Mouse (Mus musculus) adrenal gland, postnatal 25 days (tissue): ENCODE data around the gene Skida1. TPM values are rescaled to one million over a fixed set of nuclear protein-coding genes. Genes with fewer than 3 reads are reported as not detected.
A peak's percentile ranks its signal among the peaks of the same experiment; 100 is the strongest.

ENCODE experiments used
- DNase-seq: peaks from one replicate; pipeline ENCODE4 v3.0.0; 2021; ENCODE audit warnings: mixed read lengths
- total RNA-seq: library from RNA; stranded (reverse); gene quantifications from 2 replicates; pipeline ENCODE4 v1.2.3, GENCODE M21; 2021

Skida1 gene
- total RNA-seq, 1 experiment from 2014 or later: 4.2 TPM

DNA sequence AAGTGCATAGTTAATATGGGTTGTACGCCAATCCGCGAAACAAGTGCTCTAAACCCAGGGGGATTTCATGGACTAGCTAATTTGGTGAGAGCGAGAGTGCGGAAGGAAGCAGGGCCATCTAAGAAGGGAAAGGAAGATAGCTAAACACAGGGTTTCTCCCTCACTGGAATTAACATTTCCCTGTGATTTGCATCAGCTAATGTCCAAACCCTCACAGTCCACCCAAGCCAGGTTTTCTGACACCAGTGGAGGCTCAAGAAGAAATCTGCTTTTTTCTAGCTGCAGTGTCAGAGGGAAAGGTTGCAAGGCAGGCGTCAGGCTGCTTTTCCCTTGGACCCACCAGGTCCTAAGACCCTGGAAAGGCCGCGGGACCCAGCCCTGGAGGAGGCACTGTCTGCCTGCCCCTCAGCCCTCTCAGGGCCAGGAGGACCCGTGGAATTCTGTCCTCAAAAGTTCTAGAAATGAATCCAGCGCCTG lies 9.9 kb downstream of the Skida1 start:
- DNase-seq: no peak

GRCm38 (mm10) chr2:18038141-18038752 lies 10.6 kb downstream of the Skida1 start:
- DNase-seq: no peak

DNA sequence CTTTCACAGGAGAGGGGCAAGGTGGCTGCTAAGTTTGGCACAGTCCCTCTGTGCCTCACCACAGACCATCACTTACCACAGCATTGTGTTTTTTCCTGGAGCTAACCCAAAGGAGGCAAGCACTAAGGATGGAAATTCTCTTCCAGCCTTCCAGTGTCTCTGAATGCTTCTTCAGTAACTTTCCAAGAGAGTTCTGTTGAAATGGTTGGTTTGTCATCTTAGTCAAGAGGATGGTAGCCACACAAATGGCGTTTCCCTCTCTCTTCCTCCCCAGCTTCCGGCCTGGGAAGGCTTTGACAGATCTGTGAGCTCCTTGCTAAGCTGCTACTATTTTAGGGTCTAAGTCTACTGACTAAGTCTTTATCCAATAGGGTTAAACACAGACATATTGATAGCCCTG lies 11.4 kb downstream of the Skida1 start, which contains the start of gene A930004D18Rik:
Gene A930004D18Rik (minus strand): TSS at position 247 of the 400 bp plus-strand sequence.
- DNase-seq: no peak

DNA sequence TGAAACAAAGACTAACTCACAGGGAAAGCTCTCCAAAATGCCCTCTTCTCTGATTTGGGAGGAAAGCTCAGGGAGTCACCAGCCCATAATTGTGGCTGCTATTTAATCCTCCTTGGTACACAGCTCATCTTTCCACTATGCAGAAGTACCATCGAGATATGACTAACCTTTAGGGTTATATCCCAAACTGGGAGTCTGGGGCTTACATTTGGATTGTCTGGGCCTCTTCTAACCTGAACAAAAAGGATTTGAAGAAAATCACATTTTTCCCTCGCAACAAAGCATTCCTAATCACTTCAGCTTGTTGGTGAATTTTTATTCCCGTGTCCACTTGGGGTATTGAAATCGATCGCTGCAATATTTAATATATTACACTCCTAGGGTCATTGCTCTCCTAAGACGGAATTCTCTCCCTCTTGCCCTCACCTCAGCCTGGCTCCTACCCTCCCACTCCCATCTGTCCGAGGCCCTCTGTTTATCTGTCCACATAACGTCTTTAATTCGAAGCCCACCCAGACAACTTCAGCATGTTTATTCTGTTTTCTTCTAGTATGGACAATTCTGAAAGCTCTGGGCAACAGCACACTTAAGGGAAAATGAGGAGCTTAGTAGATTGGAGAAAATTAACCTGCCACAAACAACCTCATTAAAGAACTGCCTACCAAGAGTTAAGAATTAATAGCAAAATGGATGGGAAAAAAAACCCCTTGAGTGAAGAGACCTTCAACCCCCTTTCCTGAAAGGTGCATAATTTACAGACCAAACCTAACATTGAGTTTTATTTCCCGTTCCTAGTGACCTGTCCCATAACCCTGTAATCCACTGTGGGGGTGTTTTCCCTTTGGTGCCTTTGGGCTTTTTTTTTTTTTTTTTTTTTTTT lies 14.2 kb downstream of the Skida1 start:
- no peak for DNase-seq

DNA sequence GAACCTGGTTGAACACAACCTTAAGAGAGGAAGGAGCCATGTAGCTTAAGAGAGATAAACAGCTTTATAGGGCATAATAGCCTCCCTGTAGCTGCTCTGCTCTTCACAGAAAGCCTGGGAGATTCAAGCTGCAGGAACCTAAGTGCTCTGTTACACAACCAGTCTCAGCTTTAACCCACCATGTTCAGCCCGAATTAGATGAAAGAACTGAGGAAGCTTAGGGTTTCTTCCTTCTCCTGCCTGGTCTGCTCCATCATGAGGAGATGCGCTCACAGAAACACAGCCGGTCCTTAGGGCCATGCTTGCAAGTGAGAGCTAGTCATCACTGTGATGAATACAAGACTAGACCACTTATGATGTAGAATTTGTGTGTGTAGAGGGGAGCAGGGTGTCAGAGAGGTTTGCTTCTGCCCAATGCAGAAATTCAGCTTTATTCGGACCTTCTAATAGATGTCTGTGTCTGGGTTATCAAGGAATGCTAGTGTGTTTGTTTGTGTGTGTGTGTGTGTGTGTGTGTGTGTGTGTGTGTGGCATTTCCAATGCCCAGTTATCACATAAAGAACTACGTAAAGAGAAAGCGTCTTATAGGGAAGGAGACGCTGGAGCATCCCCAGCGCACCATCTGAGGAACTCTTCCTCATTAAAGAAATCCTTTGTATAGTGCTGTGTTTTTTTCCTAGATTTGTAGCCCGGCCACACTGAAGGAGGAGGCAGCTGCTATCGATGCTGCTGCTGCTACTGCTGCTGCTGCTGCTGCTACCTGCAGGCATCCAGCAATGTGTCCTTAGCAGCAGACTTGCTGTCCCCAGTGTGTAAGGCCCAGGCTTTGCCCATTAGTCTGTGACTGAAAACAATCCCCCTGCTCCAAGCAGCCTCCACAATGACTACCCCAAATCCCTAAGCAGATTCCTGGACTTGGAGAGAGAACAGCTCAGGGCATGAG lies 15.4 kb downstream of the Skida1 start:
- no peak for DNase-seq

DNA sequence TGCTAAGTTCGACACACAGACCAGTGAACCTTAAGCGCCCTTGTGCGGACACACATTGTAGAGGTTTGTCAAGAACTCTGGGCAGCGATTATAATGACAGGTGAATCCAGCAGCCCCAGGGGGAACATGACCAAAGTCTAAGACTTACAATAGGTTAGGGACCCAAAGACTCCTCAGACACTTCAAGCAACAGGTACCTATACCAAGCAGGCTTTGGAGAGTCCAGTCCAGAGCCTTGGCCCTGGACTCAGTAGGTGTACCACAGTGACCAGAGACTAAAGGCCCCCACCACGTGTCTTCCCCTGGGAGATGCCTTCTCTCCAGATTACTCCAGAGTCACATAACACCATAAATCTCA lies 16.3 kb downstream of the Skida1 start:
- no peak for DNase-seq

GRCm38 (mm10) chr2:18031831-18032537 lies 16.9 kb downstream of the Skida1 start:
- peak; percentile 53 for DNase-seq

DNA sequence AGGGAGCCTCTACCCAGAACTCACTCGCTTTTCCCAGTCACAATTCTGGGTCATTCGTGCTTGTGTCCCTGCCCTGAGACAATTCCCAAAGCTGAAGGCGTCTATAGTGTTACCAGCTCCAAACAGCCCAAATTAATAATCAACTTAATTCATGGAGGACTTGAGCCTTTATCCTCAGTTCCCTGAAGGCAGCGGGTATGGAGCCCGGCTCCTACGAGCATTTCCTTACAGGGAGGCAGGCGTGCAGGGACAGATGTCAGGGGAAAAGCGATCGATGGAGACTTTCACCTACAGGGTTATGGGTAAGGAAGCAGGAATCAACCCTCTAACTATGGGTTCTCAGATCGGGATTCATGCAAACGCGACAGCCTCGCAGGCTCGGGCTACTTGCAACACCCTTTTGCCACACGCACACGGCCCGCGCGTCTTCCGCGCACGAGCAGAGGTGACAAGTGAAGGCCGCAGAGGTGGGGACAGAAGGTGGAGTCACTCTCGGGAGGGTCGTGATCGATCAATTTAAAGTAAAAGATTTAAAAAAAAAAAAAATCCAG lies 17.5 kb downstream of the Skida1 start:
- peak; percentile 40 for DNase-seq

- DNase-seq: no peak
Observed at GRCm38 (mm10) chr2:18030581-18030980, 18.3 kb downstream of the Skida1 start.

GRCm38 (mm10) chr2:18029656-18030055 lies 19.2 kb downstream of the Skida1 start:
- DNase-seq: no peak

GRCm38 (mm10) chr2:18028140-18029021 lies 20.5 kb downstream of the Skida1 start:
- peak; percentile 97 for DNase-seq

- peak; percentile 95 for DNase-seq
Observed at GRCm38 (mm10) chr2:18027448-18028139, 21.3 kb downstream of the Skida1 start.

GRCm38 (mm10) chr2:18026116-18026947 lies 22.5 kb downstream of the Skida1 start:
- peak; percentile 68 for DNase-seq

DNA sequence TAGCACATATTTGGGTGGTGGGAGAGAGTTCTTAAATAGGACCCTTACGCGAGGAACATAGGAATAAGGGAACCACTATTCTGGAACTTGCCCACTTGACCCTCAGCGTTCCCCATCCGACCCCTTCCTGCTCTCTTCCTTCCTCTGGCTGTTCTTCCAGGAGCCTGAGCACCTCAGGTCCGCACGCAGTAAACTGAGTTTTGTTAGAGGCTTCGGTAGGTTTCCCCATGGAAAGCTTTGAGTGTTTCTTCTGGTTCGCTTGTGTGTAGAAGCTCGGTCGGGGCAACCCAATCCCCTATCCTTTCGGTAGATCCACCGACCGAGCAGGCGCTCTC lies 23.1 kb downstream of the Skida1 start:
- DNase-seq: no peak

DNA sequence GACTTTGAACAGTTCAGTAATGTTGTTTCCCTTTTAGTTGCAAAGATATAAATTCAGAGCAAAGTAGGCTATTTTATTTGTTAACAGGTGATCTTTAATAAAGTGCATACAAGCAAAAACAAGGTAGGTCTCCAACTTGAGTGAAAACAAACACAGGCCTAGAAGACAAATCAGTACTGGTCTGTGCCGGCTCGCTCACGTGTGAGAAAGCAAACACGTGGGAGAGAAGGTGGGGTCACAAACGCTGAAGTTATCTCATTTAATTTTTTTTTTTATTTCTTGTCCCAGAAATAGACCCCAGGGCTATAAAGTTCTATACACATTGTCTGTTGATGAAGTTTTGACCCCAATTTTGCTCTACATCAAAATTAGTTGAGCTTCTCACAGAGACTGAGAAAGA lies 23.7 kb downstream of the Skida1 start:
- DNase-seq: no peak

DNA sequence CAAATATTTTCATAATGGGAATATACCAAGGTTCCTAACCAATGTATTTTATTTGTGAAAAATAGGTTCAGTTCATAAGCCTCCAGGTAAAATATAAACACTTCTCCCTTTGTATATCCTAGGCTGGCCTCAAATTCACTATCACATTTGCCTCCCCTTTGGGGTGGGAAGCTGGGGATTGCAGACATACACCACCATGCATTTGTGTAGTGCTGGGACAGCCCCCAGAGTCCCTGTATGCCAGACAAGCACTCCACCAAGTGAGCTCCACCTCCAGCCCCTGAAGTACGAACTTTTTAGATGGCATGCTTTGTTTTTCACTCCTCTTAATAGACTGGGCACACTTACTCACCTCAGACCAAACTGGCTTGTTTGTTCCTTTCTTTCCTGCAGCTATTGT lies 26.0 kb downstream of the Skida1 start:
- DNase-seq: no peak

- no peak for DNase-seq
Observed at GRCm38 (mm10) chr2:18019122-18019521, 29.7 kb downstream of the Skida1 start.

DNA sequence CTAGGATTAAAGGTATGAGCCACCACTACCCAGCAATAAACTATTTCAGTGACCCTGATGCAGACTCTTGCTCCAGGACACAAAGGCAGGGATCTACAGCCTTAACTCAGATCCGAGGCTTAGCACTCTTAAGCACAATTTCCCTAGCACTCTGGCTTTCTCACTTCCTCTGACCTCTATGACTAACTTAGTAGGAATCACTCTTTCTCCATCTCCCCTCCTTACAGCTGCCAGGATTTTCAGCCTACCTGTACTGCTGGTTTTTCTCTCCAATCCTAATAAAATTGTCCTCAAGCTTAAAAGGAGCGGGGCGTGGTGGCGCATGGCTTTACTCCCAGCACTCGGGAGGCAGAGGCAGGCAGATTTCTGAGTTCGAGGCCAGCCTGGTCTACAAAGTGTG lies 31.5 kb downstream of the Skida1 start:
- no peak for DNase-seq

- no peak for DNase-seq
Observed at GRCm38 (mm10) chr2:18016639-18017038, 32.2 kb downstream of the Skida1 start.
